Mouse (Mus musculus): ENCODE measurements at regions not wholly inside any gene's neighbourhood (a gene's known extent, or its start where the extent isn't known, plus 50 kb on each side); places are given as distances from the start of the nearest gene placed in this dataset.

- no peak for DNase-seq
These were observed 321.2 kb upstream of the Adgrl2 start for GRCm38 (mm10) chr3:149311576-149311975.

GRCm38 (mm10) chr3:149306709-149307108 lies 316.4 kb upstream of the Adgrl2 start:
- DNase-seq: peak; percentile 27

- DNase-seq: peak; percentile 37
These were observed 315.9 kb upstream of the Adgrl2 start for GRCm38 (mm10) chr3:149306291-149306690.

- no peak for DNase-seq
These were observed 315.1 kb upstream of the Adgrl2 start for GRCm38 (mm10) chr3:149305440-149305839.

GRCm38 (mm10) chr3:149305011-149305413 lies 314.7 kb upstream of the Adgrl2 start:
- no peak for DNase-seq

- no peak for DNase-seq
These were observed 313.1 kb upstream of the Adgrl2 start for GRCm38 (mm10) chr3:149303418-149303817.

- no peak for DNase-seq
These were observed 309.6 kb upstream of the Adgrl2 start for GRCm38 (mm10) chr3:149300002-149300401.

- DNase-seq: no peak
These were observed 306.1 kb upstream of the Adgrl2 start for GRCm38 (mm10) chr3:149296419-149296962.

- peak; percentile 56 for DNase-seq
These were observed 305.6 kb upstream of the Adgrl2 start for GRCm38 (mm10) chr3:149295942-149296341.

- no peak for DNase-seq
These were observed 305.0 kb upstream of the Adgrl2 start for GRCm38 (mm10) chr3:149295257-149295831.

GRCm38 (mm10) chr3:149294445-149294844 lies 304.1 kb upstream of the Adgrl2 start:
- no peak for DNase-seq

- no peak for DNase-seq
These were observed 302.1 kb upstream of the Adgrl2 start for GRCm38 (mm10) chr3:149292459-149292858.

- DNase-seq: no peak
These were observed 301.1 kb upstream of the Adgrl2 start for GRCm38 (mm10) chr3:149291473-149291872.

GRCm38 (mm10) chr3:149290228-149290627 lies 299.9 kb upstream of the Adgrl2 start:
- DNase-seq: no peak

- no peak for DNase-seq
These were observed 296.7 kb upstream of the Adgrl2 start for GRCm38 (mm10) chr3:149287080-149287479.

GRCm38 (mm10) chr3:149284976-149285375 lies 294.6 kb upstream of the Adgrl2 start:
- no peak for DNase-seq

- DNase-seq: no peak
These were observed 290.7 kb upstream of the Adgrl2 start for GRCm38 (mm10) chr3:149280807-149281789.

- no peak for DNase-seq
These were observed 289.0 kb upstream of the Adgrl2 start for GRCm38 (mm10) chr3:149279338-149279737.

- DNase-seq: no peak
These were observed 287.5 kb upstream of the Adgrl2 start for GRCm38 (mm10) chr3:149277812-149278211.

GRCm38 (mm10) chr3:149275478-149276132 lies 285.2 kb upstream of the Adgrl2 start:
- no peak for DNase-seq

GRCm38 (mm10) chr3:149274987-149275386 lies 284.6 kb upstream of the Adgrl2 start:
- DNase-seq: no peak

- DNase-seq: no peak
These were observed 283.8 kb upstream of the Adgrl2 start for GRCm38 (mm10) chr3:149273993-149274692.

GRCm38 (mm10) chr3:149270459-149270858 lies 280.1 kb upstream of the Adgrl2 start:
- no peak for DNase-seq
